Mouse (Mus musculus): ENCODE data around the gene Sema3a.

DNA sequence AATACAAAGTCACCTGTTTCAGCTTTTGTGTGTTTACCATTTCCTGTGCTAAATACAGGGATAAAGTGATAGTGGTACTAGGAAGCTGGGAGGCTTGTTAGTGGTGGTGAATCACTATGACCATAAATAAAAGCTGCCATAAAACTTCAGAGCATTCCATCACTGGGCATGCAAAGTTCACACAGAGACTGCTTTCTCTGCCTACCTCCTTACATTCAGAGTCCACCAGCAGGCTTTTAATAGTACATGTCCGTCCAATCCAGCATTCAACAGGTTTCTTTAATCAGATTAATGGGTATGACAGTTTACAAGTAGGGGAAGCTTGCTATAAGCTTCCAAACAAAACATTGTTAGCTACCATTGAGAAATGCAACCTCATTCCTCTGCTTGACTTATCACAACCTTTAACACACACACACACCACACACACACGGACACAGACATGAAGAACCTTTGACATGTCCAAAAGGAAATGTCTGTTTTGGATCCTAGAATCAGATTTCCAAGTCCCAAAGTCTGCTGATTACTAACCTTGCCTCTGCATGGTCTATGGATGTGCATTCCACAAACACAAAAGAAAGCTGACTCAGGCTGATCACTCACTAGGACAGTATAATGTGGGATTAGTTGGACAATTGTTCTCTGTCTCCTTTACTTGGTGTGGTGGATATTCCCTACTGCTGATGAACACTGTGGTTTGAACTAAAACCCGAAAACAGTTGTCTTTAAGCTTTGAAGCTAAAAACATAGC, 291.9 kb downstream of the Sema3a start:
- no peak for TF ChIP-seq GATA1 (IDR thresholded peaks at IDR 0.05; ENCODE audit: borderline replicate concordance, low read length)
- no peak for TF ChIP-seq FLI1 (IDR thresholded peaks at IDR 0.05; ENCODE audit: low read length)
